Mouse (Mus musculus) ES-Bruce4 (cell line): ENCODE results near the gene Wdr86. TPM values are rescaled to one million over a fixed set of nuclear protein-coding genes. Genes with fewer than 3 reads are reported as not detected.

Source experiments
- H3K27ac ChIP-seq: 2 replicates; pipeline ENCODE4 v1.5.1; 2012; ENCODE audit warnings: low read length, inconsistent platforms; ENCODE audit not compliant: insufficient read depth
- H3K27me3 ChIP-seq: 2 replicates; pipeline ENCODE4 v1.6.1; 2012; ENCODE audit warnings: mild to moderate bottlenecking, low read length, inconsistent platforms; ENCODE audit not compliant: control insufficient read depth, poor library complexity, insufficient read depth, severe bottlenecking
- H3K36me3 ChIP-seq: 2 replicates; pipeline ENCODE4 v1.6.1; 2012; ENCODE audit warnings: inconsistent platforms, mild to moderate bottlenecking, low read length, moderate library complexity; ENCODE audit not compliant: control insufficient read depth, poor library complexity, insufficient read depth, severe bottlenecking
- H3K4me1 ChIP-seq: one replicate; pipeline ENCODE4 v1.8.1; 2011; ENCODE audit warnings: low read length; ENCODE audit not compliant: control insufficient read depth, insufficient read depth
- H3K4me3 ChIP-seq: 2 replicates; pipeline ENCODE4 v1.5.1; 2011; ENCODE audit warnings: low read depth, mild to moderate bottlenecking, low read length
- H3K9ac ChIP-seq: 2 replicates; pipeline ENCODE4 v1.6.1; 2012; ENCODE audit warnings: low read depth, mild to moderate bottlenecking, inconsistent platforms; ENCODE audit not compliant: poor library complexity, severe bottlenecking
- H3K9me3 ChIP-seq: replicated peaks from 2 replicates; pipeline ENCODE4 v1.6.1; 2012; ENCODE audit warnings: mild to moderate bottlenecking, low read length, inconsistent platforms; ENCODE audit not compliant: control insufficient read depth, poor library complexity, insufficient read depth, severe bottlenecking
- CTCF ChIP-seq: IDR thresholded peaks from one replicate; pipeline ENCODE4 v1.8.1; 2011; ENCODE audit warnings: low read depth, low read length
- EP300 ChIP-seq: IDR thresholded peaks from 2 replicates; pipeline ENCODE4 v1.6.1; 2011; ENCODE audit warnings: low read depth, low read length; ENCODE audit not compliant: insufficient read depth
- POLR2A ChIP-seq: IDR thresholded peaks from one replicate; pipeline ENCODE4 v1.8.1; 2011; ENCODE audit warnings: low read length; ENCODE audit not compliant: insufficient read depth
- polyA plus RNA-seq: library from polyadenylated mRNA; stranded (reverse); fragments of >200 nt; gene quantifications from 2 replicates; pipeline ENCODE4 v1.2.4, GENCODE M21; 2011; ENCODE audit warnings: low read depth; ENCODE audit not compliant: missing spikeins, insufficient read depth, insufficient read length

Wdr86 gene
- polyA plus RNA-seq, 1 experiment: 10.3 TPM

DNA sequence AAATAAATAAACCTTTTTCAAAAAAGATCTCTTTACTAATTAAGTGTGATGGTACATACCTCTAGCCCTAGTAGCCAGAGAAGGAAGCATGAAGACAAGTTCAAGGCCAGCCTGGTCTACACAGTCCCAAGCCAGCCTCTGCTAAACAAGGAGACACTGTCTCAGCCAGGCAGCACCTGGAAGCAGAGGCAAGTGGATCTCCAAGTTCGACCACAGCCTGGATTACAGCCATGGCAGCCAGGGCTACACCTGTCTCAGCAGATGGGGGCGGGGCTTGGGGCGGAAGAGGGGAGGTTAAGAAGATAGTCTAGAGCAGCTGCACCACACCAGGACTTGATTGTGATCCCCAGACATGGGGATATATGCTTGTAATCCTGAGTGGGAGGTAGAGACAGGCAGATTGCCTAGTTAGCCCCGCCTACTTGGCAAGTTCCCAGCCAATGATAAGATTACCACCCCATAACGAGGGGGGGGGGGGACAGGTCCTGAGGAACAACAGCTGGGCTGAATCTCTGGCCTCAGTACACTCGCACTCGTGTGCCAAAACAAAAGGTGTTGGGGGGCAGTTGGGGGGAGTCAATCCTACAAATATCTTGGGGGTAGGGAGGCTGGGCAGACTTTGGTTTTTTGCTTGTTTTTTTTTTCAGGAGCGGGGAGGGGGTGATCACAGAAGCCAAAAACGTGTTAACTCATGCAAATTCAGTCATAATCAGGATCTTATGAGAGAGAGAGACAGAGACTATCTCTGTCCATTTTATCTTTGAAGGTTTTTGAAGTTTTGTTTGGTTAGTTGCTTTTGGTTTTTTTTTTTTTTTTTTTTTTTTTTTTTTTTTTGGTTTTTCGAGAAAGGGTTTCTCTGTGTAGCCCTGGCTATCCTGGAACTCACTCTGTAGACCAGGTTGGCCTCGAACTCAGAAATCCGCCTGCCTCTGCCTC lies 3.4 kb downstream of the Wdr86 start:
- H3K36me3 ChIP-seq: peaks cover 2% of the 10 kb centered on the region; the same call in 1 of the 2 replicates
- H3K4me3 ChIP-seq: no peak overlapping the region
- no peak for TF ChIP-seq POLR2A
- no peak for TF ChIP-seq CTCF
- no peak for TF ChIP-seq EP300
- no peaks in the 10 kb centered on the region for H3K27me3 ChIP-seq
- H3K27ac ChIP-seq: no peak overlapping the region
- peaks cover 2% of the 10 kb centered on the region for H3K4me1 ChIP-seq
- no peak overlapping the region for H3K9ac ChIP-seq
- no peaks in the 10 kb centered on the region for H3K9me3 ChIP-seq

DNA sequence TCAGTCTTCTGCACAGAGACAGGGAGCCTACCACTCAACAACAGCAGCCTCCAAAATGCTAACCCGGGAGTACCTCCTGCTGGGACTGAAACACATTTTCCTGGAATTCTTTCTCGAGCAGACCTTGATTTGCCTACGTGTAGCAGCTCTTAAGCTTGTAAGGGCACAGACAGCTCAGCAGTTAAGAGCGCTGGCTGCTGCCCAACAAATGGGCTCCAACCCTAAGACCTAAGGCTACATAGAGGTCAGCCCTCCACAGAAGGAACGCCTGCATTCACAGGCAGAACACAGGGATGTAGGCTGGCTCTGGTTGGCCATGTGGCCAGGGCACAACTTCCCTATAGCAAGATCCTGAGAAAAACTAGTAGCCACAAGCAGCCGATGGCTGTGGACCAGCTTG lies 4.6 kb downstream of the Wdr86 start:
- Histone ChIP-seq H3K36me3 (peaks cover 2% of the 10 kb centered on the region; the same call in 1 of the 2 replicates), H3K4me1 (peaks cover 2% of the 10 kb centered on the region), H3K27ac (no peak overlapping the region), H3K4me3 (no peak overlapping the region), H3K27me3 (no peaks in the 10 kb centered on the region), H3K9me3 (no peaks in the 10 kb centered on the region), H3K9ac (no peak overlapping the region)
- TF ChIP-seq POLR2A (no peak), CTCF (no peak), EP300 (no peak)

GRCm38 (mm10) chr5:24724805-24725204 lies 5.7 kb downstream of the Wdr86 start:
- no peak for TF ChIP-seq POLR2A
- no peak for TF ChIP-seq EP300
- no peak for TF ChIP-seq CTCF
- peaks cover 2% of the 10 kb centered on the region; the same call in 1 of the 2 replicates for H3K36me3 ChIP-seq
- H3K27ac ChIP-seq: no peak overlapping the region
- no peak overlapping the region for H3K9ac ChIP-seq
- no peak overlapping the region for H3K4me3 ChIP-seq
- H3K27me3 ChIP-seq: no peaks in the 10 kb centered on the region
- H3K9me3 ChIP-seq: no peaks in the 10 kb centered on the region
- peaks cover 2% of the 10 kb centered on the region for H3K4me1 ChIP-seq

GRCm38 (mm10) chr5:24724270-24724634 lies 6.3 kb downstream of the Wdr86 start:
- H3K9ac ChIP-seq: no peak overlapping the region
- peaks cover 2% of the 10 kb centered on the region; the same call in 1 of the 2 replicates for H3K36me3 ChIP-seq
- no peak overlapping the region for H3K4me3 ChIP-seq
- H3K4me1 ChIP-seq: peaks cover 2% of the 10 kb centered on the region
- H3K27ac ChIP-seq: no peak overlapping the region
- H3K9me3 ChIP-seq: no peaks in the 10 kb centered on the region
- H3K27me3 ChIP-seq: no peaks in the 10 kb centered on the region
- TF ChIP-seq EP300 (no peak), POLR2A (no peak), CTCF (no peak)

DNA sequence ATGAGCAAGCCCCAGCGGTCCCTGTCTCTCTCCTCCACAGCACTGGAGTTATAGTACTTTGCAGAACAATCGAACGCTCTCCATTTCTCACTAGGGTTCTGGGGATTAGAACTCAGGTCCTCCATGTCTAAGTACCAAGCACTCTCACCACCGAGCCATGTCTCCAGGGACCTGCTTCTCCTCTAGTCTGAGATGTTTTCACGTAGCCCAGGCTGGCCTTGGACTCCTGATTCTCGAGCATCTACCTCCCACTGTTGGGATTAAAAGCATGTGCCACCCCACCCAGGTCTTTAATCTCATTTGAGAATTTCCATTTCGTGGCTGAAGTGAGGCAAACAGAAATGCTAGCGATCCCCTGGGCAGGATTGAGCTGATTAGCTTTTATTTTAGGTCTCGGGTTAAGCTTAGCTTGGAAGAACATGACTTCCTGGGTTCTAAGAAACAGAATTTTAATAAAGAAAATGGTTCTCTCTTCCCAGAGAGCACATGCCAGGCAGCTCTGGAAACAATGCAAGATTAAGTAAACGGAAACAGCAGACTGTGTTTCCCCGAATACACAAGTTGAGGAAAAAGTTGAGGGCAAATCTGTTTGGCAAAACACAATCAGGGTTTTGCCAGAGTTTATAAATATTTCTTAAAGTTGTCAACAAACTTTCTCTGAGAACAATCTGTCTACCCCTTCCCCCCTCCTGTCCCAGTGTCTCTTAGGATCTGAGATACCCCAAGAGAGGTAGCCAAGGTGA lies 6.8 kb downstream of the Wdr86 start:
- Histone ChIP-seq H3K36me3 (peaks cover 2% of the 10 kb centered on the region; the same call in 1 of the 2 replicates), H3K4me3 (no peak overlapping the region), H3K27me3 (no peaks in the 10 kb centered on the region), H3K27ac (no peak overlapping the region), H3K4me1 (peaks cover 2% of the 10 kb centered on the region), H3K9me3 (no peaks in the 10 kb centered on the region), H3K9ac (no peak overlapping the region)
- TF ChIP-seq EP300 (no peak), CTCF (no peak), POLR2A (no peak)

DNA sequence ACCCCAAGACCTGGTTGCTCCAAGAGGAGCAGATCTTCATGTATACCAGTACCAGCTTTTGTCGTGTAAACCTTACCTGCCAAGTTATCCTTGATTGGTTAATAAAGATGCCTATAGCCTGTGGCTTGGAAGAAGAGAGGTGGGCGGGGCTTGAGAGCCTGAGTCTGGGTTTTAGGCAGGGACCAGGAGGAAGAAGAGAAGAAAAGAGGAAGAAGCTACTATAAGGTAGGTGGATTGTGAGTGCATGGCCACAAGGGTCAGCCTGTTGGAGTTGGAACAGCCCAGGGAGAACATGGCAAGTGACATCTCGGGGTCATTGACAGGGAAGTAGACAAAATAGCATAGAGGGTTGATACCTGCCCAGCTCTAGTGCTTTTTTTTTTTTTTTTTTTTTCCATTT lies 10.7 kb downstream of the Wdr86 start:
- Histone ChIP-seq H3K4me3 (no peak overlapping the region), H3K36me3 (no peaks in the 10 kb centered on the region; the same call in 1 of the 2 replicates), H3K4me1 (no peaks in the 10 kb centered on the region)

More for the DNA sequence above, 10.7 kb downstream of the Wdr86 start:
- no peak for TF ChIP-seq EP300
- TF ChIP-seq CTCF: no peak
- no peak for TF ChIP-seq POLR2A
- H3K27ac ChIP-seq: no peak overlapping the region
- no peak overlapping the region for H3K9ac ChIP-seq
- H3K27me3 ChIP-seq: no peaks in the 10 kb centered on the region
- H3K9me3 ChIP-seq: no peaks in the 10 kb centered on the region
